ENCODE assay signal across 22 mouse cellular contexts in the genomic region with DNA sequence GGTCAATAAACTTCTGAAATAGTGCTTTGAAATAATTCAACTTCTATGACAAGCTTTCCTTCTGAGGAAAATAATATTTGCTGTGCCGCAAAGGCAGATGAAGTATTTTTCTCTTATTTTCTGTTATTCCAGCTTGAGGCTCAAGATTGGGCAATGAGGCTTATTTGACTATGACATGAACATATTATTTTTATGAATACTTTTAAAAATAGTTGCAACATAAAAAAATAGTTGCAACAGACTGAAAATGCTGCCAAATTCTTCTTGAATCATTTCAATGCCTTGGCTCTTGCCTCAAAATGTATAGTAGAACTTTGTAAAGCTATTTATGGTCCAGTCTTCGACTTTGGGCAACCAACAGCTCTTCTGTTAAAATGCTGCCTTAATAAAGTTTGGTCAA.
DNase-seq lines count a peak whose midpoint lies in the region; ATAC-seq and TF ChIP-seq lines count a peak whose summit lies in the region.
"Had no signal": no experiment of that assay in that cellular context is flagged by ENCODE, and none has a peak within 500 bp of the region (broad histone marks: within the 10 kb centered on the region; RNA-seq: fewer than 3 reads in every experiment).

No protein-coding gene starts in this region.

- DNase-seq in kidney, postnatal 0 days (ENCODE audit: low spot score): peak; percentile 59
- DNase-seq in kidney, postnatal 14 days: no peak
- DNase-seq in 3T3-L1 (ENCODE audit: low read depth, low spot score): peak; percentile 16
- DNase-seq in NIH3T3 (ENCODE audit: low read depth): peak; percentile 34
- peak; percentile 94 for DNase-seq in gonadal fat pad, adult 2 months (ENCODE audit: low read depth)
- DNase-seq in right cerebral cortex, postnatal 25 days: no peak
- no peak for DNase-seq in yolk sac, embryonic 10.5 days (ENCODE audit: low spot score)
- DNase-seq: adrenal gland, postnatal 14 days; B cell, adult 2 months; cerebellum, adult 11-12 months; cerebellum, adult 9-10 months; cerebellum, postnatal 25 days; gastrocnemius, postnatal 10 days had no signal

- no peaks in the 10 kb centered on the region for H3K27me3 ChIP-seq in kidney, postnatal 0 days (ENCODE audit: insufficient read depth, low read length)
- H3K27me3 ChIP-seq: embryonic facial prominence, embryonic 13.5 days; forebrain, embryonic 15.5 days; heart, embryonic 12.5 days; hindbrain, embryonic 12.5 days had no signal

- TF ChIP-seq CTCF in kidney, postnatal 0 days (IDR thresholded peaks at IDR 0.05; ENCODE audit: low read depth): no peak

- no peaks in the 10 kb centered on the region for H3K9me3 ChIP-seq in kidney, postnatal 0 days (replicated peaks; ENCODE audit: low read length)
- H3K9me3 ChIP-seq: embryonic facial prominence, embryonic 13.5 days; forebrain, embryonic 15.5 days; heart, embryonic 12.5 days; hindbrain, embryonic 12.5 days had no signal

- H3K9ac ChIP-seq in kidney, postnatal 0 days (ENCODE audit: low read depth, low read length): no peak overlapping the region
- H3K9ac ChIP-seq: embryonic facial prominence, embryonic 13.5 days; forebrain, embryonic 15.5 days; heart, embryonic 12.5 days; hindbrain, embryonic 12.5 days had no signal

- H3K27ac ChIP-seq in kidney, postnatal 0 days: no peak overlapping the region
- H3K27ac ChIP-seq: embryonic facial prominence, embryonic 13.5 days; forebrain, embryonic 15.5 days; hindbrain, embryonic 12.5 days had no signal

- no peak for ATAC-seq in kidney, postnatal 0 days (replicated peaks; ENCODE audit: low FRiP score, low read depth)
- ATAC-seq: CD4-positive, CD25-positive, alpha-beta regulatory T cell, adult 4 months; forebrain, embryonic 15.5 days; hindbrain, embryonic 16.5 days; inflammation-experienced regulatory T-cells, adult 6 months had no signal

- H3K4me3 ChIP-seq in kidney, postnatal 0 days (replicated peaks; ENCODE audit: low read depth, low read length): no peak overlapping the region
- H3K4me3 ChIP-seq: embryonic facial prominence, embryonic 13.5 days; erythroblast, embryonic 14.5 days; forebrain, embryonic 15.5 days; heart, embryonic 12.5 days; hindbrain, embryonic 12.5 days had no signal

- H3K4me2 ChIP-seq in kidney, postnatal 0 days (ENCODE audit: low read length): no peak overlapping the region
- H3K4me2 ChIP-seq: embryonic facial prominence, embryonic 13.5 days; forebrain, embryonic 15.5 days; heart, embryonic 12.5 days; hindbrain, embryonic 12.5 days had no signal

- H3K36me3 ChIP-seq in kidney, postnatal 0 days (ENCODE audit: insufficient read depth, low read length): no peaks in the 10 kb centered on the region
- H3K36me3 ChIP-seq: embryonic facial prominence, embryonic 13.5 days; forebrain, embryonic 15.5 days; G1E; heart, embryonic 12.5 days; hindbrain, embryonic 12.5 days had no signal

- no peaks in the 10 kb centered on the region for H3K4me1 ChIP-seq in kidney, postnatal 0 days (replicated peaks; ENCODE audit: insufficient read depth, low read length)
- H3K4me1 ChIP-seq: forebrain, embryonic 15.5 days; heart, embryonic 12.5 days; hindbrain, embryonic 12.5 days had no signal

- WGBS in kidney, postnatal 0 days: 82% methylated on average over 2 of the region's 2 CpGs

Comparison
In these comparisons a context has a peak if more than half of its experiments do, and no peak if none do; other contexts are left out.
1. DNase-seq: peak in kidney, postnatal 0 days (single experiment), 3T3-L1 (single experiment), NIH3T3 (single experiment) and gonadal fat pad, adult 2 months (single experiment); none in kidney, postnatal 14 days (single experiment), right cerebral cortex, postnatal 25 days (single experiment) and yolk sac, embryonic 10.5 days (single experiment).